Mouse (Mus musculus) cerebellum, adult 2 months (tissue): ENCODE data around the gene Asb3. TPM values are rescaled to one million over a fixed set of nuclear protein-coding genes. Genes with fewer than 3 reads are reported as not detected.

Source experiments
- DNase-seq, 2 experiments: peaks; one replicate each; pipeline ENCODE4 v3.0.0; 2021
- H3K27ac ChIP-seq: fragments of 200-500 bp; 2 replicates; pipeline ENCODE4 v1.5.1; 2012; ENCODE audit warnings: low read length, control low read depth, inconsistent platforms; ENCODE audit not compliant: insufficient read depth
- H3K27me3 ChIP-seq: fragments of 200-500 bp; 2 replicates; pipeline ENCODE4 v1.6.1; 2012; ENCODE audit warnings: inconsistent platforms, mild to moderate bottlenecking, low read length, moderate library complexity; ENCODE audit not compliant: control insufficient read depth, insufficient read depth
- H3K4me1 ChIP-seq: fragments of 200-500 bp; 2 replicates; pipeline ENCODE4 v1.6.1; 2011; ENCODE audit warnings: low read length; ENCODE audit not compliant: control insufficient read depth, insufficient read depth
- H3K4me3 ChIP-seq: fragments of 200-500 bp; replicated peaks from 2 replicates; pipeline ENCODE3; 2011; ENCODE audit warnings: mild to moderate bottlenecking, low read depth, low read length, control low read depth; ENCODE audit not compliant: insufficient read depth
- CTCF ChIP-seq: fragments of 200-500 bp; IDR thresholded peaks from 2 replicates; pipeline ENCODE4 v1.5.1; 2011; ENCODE audit warnings: low read depth, mild to moderate bottlenecking, control low read depth, low read length, moderate library complexity, borderline replicate concordance; ENCODE audit not compliant: insufficient read depth
- POLR2A ChIP-seq: fragments of 200-500 bp; IDR thresholded peaks from 2 replicates; pipeline ENCODE4 v1.6.1; 2011; ENCODE audit warnings: low read length, control low read depth, borderline replicate concordance; ENCODE audit not compliant: insufficient read depth
- WGBS: fragments of 180-500 bp; shearing (Covaris S2); methylation state at CpG from one replicate; pipeline ENCODE4 v1.1.7; 2018; 5-methylcytosine and 5-hydroxymethylcytosine counted together
- polyA plus RNA-seq: library from polyadenylated mRNA; depleted of rRNA; stranded (reverse); fragments of >200 nt; gene quantifications from 2 replicates; pipeline ENCODE4 v1.2.3, GENCODE M21; 2012; rRNA removed

Gene Asb3
- polyA plus RNA-seq = 8.8 and 9.4 TPM in 2 replicates

- peak; percentile 91 for DNase-seq
- Histone ChIP-seq H3K27me3 (no peaks in the 10 kb centered on the region), H3K4me1 (peaks cover 4% of the 10 kb centered on the region; the same call in 1 of the 2 replicates), H3K4me3 (peak within 1 kb of the TSS; percentile 71), H3K27ac (peak within 1 kb of the TSS; percentile 76)
- no peak for TF ChIP-seq CTCF
- TF ChIP-seq POLR2A = peak; percentile 66; the same call in 1 of the 2 replicates
- WGBS = 1% methylated on average over 41 of the region's 41 CpGs
These were observed at the start of gene Asb3, which contains the start of gene Gpr75 for GRCm38 (mm10) chr11:30885171-30885871. Gene Asb3 (plus strand): TSS chr11:30885416. Gene Gpr75 (plus strand): TSS chr11:30885358.

GRCm38 (mm10) chr11:30838793-30839192, 46.4 kb upstream of the Asb3 start:
- WGBS = 98% methylated on average over 2 of the region's 2 CpGs
- no peak overlapping the region for H3K27ac ChIP-seq
- no peaks in the 10 kb centered on the region for H3K27me3 ChIP-seq
- DNase-seq = no peak
- no peaks in the 10 kb centered on the region for H3K4me1 ChIP-seq
- TF ChIP-seq POLR2A (no peak), CTCF (no peak)
- no peak overlapping the region for H3K4me3 ChIP-seq

GRCm38 (mm10) chr11:30844355-30844754, 40.9 kb upstream of the Asb3 start:
- no peak overlapping the region for H3K27ac ChIP-seq
- WGBS = 39% methylated on average over 1 of the region's 1 CpGs
- no peaks in the 10 kb centered on the region for H3K27me3 ChIP-seq
- no peaks in the 10 kb centered on the region for H3K4me1 ChIP-seq
- H3K4me3 ChIP-seq = no peak overlapping the region
- TF ChIP-seq CTCF (no peak), POLR2A (no peak)
- DNase-seq = peak in 1 of 2 experiments; percentile 28

GRCm38 (mm10) chr11:30872425-30872824, 12.8 kb upstream of the Asb3 start:
- no peak overlapping the region for H3K27ac ChIP-seq
- H3K4me1 ChIP-seq = no peaks in the 10 kb centered on the region
- TF ChIP-seq POLR2A = no peak
- TF ChIP-seq CTCF = no peak
- no peak for DNase-seq
- no peaks in the 10 kb centered on the region for H3K27me3 ChIP-seq
- no peak overlapping the region for H3K4me3 ChIP-seq

- WGBS = 96% methylated on average over 2 of the region's 2 CpGs
- no peak for TF ChIP-seq CTCF
- no peak for TF ChIP-seq POLR2A
- no peak overlapping the region for H3K4me3 ChIP-seq
- H3K27ac ChIP-seq = no peak overlapping the region
- peaks cover 4% of the 10 kb centered on the region; the same call in 1 of the 2 replicates for H3K4me1 ChIP-seq
- DNase-seq = no peak
- no peaks in the 10 kb centered on the region for H3K27me3 ChIP-seq
These were observed 2.9 kb downstream of the Asb3 start for GRCm38 (mm10) chr11:30888153-30888552.

- Histone ChIP-seq H3K27ac (no peak overlapping the region), H3K4me3 (no peak overlapping the region), H3K27me3 (no peaks in the 10 kb centered on the region), H3K4me1 (no peaks in the 10 kb centered on the region)
- no peak for DNase-seq
- TF ChIP-seq CTCF (no peak), POLR2A (no peak)
- WGBS = 88% methylated on average over 1 of the region's 1 CpGs
These were observed 11.0 kb downstream of the Asb3 start for GRCm38 (mm10) chr11:30896201-30896600.

- Histone ChIP-seq H3K4me1 (no peaks in the 10 kb centered on the region), H3K27me3 (no peaks in the 10 kb centered on the region), H3K4me3 (no peak overlapping the region), H3K27ac (no peak overlapping the region)
- no peak for DNase-seq
- TF ChIP-seq POLR2A (no peak), CTCF (no peak)
These were observed 14.1 kb downstream of the Asb3 start for GRCm38 (mm10) chr11:30899312-30899711.

GRCm38 (mm10) chr11:30912311-30912710, 27.1 kb downstream of the Asb3 start:
- H3K27ac ChIP-seq = no peak overlapping the region
- no peaks in the 10 kb centered on the region for H3K4me1 ChIP-seq
- DNase-seq = no peak
- H3K4me3 ChIP-seq = no peak overlapping the region
- no peaks in the 10 kb centered on the region for H3K27me3 ChIP-seq
- TF ChIP-seq CTCF (no peak), POLR2A (no peak)
- WGBS = 97% methylated on average over 3 of the region's 3 CpGs
